Mouse (Mus musculus): ENCODE data around the gene Ptcra. TPM values are rescaled to one million over a fixed set of nuclear protein-coding genes. Genes with fewer than 3 reads are reported as not detected.

The Ptcra gene
- 0.01 and 0.07 TPM in 2 replicates for polyA plus RNA-seq (2012; rRNA removed)

DNA sequence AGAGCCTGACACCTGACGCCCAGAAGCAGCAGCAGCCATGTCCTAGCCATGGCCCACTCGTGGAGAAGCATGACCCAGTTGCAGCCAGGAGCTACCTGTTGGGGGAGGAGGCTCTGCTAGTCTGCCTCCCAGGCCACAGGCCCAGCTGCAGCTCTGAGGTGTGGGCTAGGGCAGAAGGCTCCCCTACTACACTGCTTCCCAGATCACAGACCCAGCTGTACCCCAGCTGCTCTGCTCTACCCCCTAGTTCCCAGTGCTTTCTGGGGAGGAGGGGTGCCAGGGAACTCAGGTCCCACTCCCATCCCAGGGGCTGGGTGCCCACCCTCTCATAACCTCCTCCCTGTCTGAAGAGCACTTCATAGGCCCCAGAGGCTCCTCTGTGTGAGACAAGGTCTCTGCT is at the start of gene Ptcra:
Gene Ptcra (minus strand): TSS at position 169 of the 400 bp plus-strand sequence.

DNA sequence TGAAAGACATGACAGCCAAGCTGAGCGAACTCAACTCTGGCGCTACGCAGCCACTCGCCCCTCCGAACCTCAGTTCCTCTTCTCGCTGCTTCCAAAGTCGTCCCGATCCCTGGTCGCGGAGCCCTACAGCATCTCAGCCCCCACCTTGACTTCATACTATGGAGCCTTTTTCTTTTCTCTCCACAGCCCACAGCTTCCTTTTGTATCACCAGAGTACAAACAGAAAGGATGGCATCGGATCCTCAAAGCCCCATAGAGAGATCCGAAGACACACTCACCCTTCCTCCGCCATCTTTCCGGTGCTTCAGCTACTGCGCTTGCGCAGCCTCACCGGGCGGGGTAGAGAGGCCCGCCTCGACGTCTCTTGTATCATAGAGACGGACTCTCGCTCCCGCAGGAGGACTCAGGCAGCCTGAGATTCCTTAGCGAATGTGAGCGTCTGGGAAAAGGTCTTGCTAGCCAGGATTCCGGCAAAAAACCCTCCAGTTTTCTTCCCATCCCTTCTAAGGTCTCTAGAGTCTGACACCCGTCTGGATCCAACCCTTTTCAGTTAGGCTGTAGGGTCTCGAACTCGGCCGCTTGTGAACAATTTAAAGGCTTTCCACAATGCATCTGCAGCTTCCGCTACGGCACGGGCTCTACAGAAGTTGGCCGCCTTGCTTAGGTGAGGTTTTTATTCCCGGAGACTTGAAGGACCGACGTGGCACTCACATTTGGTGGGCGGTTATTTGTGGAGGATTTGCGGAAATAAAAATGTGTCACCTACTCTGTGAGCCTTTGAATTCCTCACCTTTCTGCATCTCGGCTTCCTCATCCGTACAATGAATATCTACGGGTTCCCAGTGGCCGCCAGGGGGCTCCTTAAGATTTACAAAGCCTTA is 19.1 kb upstream of the Ptcra start, which contains the start of gene Rpl7l1:
Gene Rpl7l1 (minus strand): TSS at position 332 of the 881 bp plus-strand sequence.

DNA sequence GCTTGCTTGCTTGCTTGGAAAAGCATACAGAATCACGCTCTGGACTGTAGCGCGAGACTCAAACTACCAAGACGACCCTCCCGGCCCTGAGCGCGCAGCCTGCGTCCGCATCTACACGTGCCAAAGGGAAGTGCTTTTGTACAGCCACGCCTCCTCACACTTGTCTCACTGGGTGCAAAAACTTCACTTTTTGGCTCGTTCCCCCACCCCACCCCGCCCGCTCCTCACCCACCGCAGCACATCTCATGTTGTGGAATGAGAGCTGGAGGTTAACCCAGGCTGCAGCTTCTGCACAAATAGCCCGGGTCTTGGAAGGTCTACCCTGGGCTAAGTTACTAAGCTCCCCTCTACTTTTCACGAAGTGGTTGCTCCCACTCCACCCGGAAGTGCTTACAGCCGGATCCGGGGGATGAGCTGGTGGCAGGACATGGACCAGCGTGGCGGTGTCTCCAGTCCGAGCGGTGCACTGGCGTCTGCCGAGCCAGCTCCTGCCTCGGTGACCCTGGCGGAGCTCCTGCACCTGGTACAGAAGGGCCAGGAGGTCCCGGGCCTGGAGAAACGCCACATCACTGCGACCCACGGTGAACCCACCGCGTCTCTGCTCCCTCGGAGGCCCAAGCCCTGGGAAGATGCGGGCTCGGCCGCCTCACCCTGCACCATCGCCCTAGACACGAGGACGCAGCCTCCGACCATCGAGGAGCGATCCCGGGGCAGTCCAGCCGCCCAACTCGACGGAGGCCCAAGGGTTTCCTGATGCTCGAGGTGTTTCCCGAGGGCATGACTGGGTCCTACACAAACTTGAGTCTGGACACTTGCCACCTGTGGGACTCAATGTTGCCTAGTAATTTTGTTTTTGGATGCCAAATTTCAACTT is 9.1 kb upstream of the Ptcra start, which contains the start of gene 2310039H08Rik:
Gene 2310039H08Rik (plus strand): TSS at position 232 of the 874 bp plus-strand sequence.

DNA sequence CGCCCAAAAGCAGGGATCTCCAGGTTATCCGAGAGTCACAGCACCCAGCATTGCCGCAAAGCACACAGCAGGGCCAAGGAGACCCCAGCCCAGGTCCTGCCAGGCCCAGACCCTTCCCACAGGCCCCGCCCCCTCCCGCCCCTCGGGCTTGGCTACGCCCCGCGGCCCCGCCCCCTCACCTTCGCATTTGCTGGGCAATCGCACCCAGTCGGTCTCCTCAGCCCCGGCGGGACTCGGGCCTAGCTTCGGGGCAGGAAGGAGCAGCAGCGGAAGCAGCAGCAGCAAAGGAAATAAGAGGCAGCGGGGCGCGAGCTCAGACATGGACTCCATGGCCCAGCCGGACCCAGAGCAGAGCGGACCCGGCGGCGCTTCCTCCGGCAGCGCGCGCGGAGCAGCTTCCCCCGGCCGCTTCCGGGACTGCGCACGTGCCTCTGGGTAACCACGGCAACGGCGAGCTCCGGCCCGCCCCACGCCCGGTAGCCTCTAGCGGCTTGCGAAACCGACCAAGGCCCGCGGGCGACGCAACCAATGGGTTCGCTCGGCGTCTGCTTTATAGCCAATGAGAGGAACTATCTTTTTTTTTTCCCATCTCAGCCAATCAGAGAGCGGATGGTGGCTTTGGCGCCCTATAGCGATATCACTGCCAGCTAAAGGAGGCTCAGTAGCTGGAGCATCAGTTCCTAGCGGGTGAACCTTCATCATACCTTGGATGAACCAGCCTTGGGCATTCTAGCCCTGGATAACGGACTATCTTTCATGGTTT is 11.5 kb downstream of the Ptcra start, which contains the start of gene Cnpy3:
Gene Cnpy3 (minus strand): TSS at position 421 of the 763 bp plus-strand sequence.

DNA sequence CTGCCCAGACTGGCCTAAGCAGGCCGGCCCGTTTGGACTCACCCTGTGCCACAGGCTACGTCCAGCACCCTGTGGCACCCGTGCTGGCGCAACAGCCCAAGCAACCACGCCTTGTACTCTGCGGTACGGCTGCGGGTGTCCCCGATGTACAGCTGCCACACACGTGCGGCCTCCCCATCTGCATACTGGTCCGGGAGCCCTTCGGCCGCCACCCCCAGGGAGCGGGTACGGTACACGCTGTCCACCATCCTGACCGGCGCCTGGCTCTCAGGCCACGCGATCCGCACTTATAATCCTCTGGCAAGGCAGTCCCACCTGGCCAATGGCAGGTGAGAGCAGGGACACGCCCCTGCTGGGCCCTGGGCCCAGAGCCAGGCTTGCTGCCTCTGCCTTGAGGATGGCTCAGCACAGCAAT is 34.6 kb downstream of the Ptcra start, which contains the start of gene Gnmt:
Gene Gnmt (minus strand): TSS at position 265 of the 415 bp plus-strand sequence.

DNA sequence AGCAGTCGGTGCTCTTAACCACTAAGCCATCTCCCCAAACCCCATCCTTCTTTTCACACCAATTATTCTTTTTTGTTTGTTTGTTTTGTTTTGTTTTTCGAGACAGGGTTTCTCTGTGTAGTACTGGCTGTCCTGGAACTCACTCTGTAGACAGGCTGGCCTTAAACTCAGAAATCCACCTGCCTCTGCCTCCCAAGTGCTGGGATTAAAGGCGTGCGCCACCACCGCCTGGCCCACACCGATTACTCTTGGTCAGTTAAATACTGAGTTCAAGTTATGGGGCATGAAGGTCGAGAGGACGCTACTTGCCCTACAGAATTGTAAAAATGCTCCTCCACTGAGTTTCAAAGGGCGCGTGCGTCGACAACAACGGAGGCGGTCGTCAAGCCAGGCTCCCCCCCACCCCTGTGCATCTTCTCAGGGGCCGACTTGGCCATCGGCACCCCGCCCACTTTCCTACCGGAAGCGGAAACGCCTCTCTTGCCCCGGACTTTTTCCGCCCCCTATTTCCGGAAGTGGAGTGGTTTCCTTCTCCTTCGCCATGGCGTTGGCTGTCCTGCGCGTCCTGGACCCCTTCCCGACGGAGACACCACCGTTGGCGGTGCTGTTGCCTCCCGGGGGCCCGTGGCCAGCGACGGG is 52.4 kb downstream of the Ptcra start, which contains the start of gene Pex6:
Gene Pex6 (plus strand): TSS at position 505 of the 639 bp plus-strand sequence.

Other genes with a start within 250 kb of the Ptcra start
- gene Cul9, start 217.3 kb downstream of the Ptcra start, polyA plus RNA-seq (2012; rRNA removed): 0.53 and 0.63 TPM in 2 replicates
- 15.7 and 15.8 TPM in 2 replicates for gene Srf, start 207.5 kb downstream of the Ptcra start, polyA plus RNA-seq (2012; rRNA removed)
- 3.6 and 3.7 TPM in 2 replicates for gene Ptk7, start 134.2 kb downstream of the Ptcra start, polyA plus RNA-seq (2012; rRNA removed)
- 3.3 and 4.2 TPM in 2 replicates for gene Klc4, start 117.7 kb downstream of the Ptcra start, polyA plus RNA-seq (2012; rRNA removed)
- 35.6 and 37.0 TPM in 2 replicates for gene Mrpl2, start 117.5 kb downstream of the Ptcra start, polyA plus RNA-seq (2012; rRNA removed)
- gene Cul7, start 113.4 kb downstream of the Ptcra start, polyA plus RNA-seq (2012; rRNA removed): 13.2 and 13.9 TPM in 2 replicates
- gene Rrp36, start 89.4 kb downstream of the Ptcra start, polyA plus RNA-seq (2012; rRNA removed): 21.1 and 24.2 TPM in 2 replicates
- 38.2 and 43.8 TPM in 2 replicates for gene Mea1, start 84.9 kb downstream of the Ptcra start, polyA plus RNA-seq (2012; rRNA removed)
- gene Klhdc3, start 82.8 kb downstream of the Ptcra start, polyA plus RNA-seq (2012; rRNA removed): 34.0 and 41.3 TPM in 2 replicates
- gene Ppp2r5d, start 58.6 kb downstream of the Ptcra start, polyA plus RNA-seq (2012; rRNA removed): 22.5 and 25.0 TPM in 2 replicates
- gene Pex6, start 52.2 kb downstream of the Ptcra start, polyA plus RNA-seq (2012; rRNA removed): 8.4 and 8.9 TPM in 2 replicates
- 15.3 and 17.4 TPM in 2 replicates for gene Gnmt, start 34.5 kb downstream of the Ptcra start, polyA plus RNA-seq (2012; rRNA removed)
- 17.8 and 18.8 TPM in 2 replicates for gene Cnpy3, start 11.5 kb downstream of the Ptcra start, polyA plus RNA-seq (2012; rRNA removed)
- 32.9 and 35.8 TPM in 2 replicates for gene 2310039H08Rik, start 8.9 kb upstream of the Ptcra start, polyA plus RNA-seq (2012; rRNA removed)
- gene Rpl7l1, start 19.0 kb upstream of the Ptcra start, polyA plus RNA-seq (2012; rRNA removed): 44.3 and 52.4 TPM in 2 replicates
- gene Bicral, start 94.8 kb upstream of the Ptcra start, polyA plus RNA-seq (2012; rRNA removed): 2.9 TPM in 2 replicates
- 8.6 and 9.1 TPM in 2 replicates for gene Tbcc, start 127.0 kb upstream of the Ptcra start, polyA plus RNA-seq (2012; rRNA removed)
- not detected in 2 replicates for gene Prph2, start 146.7 kb upstream of the Ptcra start, polyA plus RNA-seq (2012; rRNA removed)
- 9.1 and 10.7 TPM in 2 replicates for gene Ubr2, start 246.8 kb upstream of the Ptcra start, polyA plus RNA-seq (2012; rRNA removed)

All from liver, embryonic 14 days (tissue).